Mouse (Mus musculus) regulatory T cell (primary cell): ENCODE data around the gene Atl2.

ENCODE experiments used
- in situ Hi-C: fragments of 300-600 bp; cut with MboI, MseI; formaldehyde crosslinking; loops from one replicate; pipeline ENCODE4 v1.15.1; 2025; ENCODE audit warnings: high pct_unique_total_duplicates

Atl2 gene

DNA sequence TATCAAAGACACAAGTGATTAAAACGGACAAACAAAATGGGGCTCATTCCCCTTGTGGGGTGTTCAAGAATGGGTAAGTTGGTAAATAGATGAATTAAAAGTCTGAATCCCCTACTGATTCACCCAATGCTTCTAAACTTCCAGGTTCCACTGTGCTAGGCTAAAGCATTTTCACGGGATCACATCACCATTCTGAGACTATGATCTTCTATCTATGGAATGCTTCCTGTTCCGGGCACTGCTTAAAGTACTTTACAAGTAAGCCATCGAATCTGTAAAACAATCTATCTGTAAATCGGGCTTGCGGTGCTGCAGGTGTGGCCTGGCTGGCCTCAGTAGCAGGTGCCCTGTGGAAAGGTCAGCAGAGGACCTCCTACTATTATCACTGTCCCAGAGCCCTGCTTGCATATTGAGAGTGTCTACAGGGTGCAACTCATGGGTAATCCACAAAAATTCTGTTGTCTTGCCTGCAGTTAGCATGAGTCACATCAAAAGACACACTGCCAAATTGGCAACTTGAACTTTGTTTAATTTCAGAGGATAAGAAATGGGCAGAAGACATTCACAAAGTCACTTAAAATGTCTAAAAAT lies 2.3 kb upstream of the Atl2 start:
- in situ Hi-C loops = loop anchor here (25.0 kb wide), 1 partner anchor 289 kb away; no protein-coding TSS in a partner anchor

DNA sequence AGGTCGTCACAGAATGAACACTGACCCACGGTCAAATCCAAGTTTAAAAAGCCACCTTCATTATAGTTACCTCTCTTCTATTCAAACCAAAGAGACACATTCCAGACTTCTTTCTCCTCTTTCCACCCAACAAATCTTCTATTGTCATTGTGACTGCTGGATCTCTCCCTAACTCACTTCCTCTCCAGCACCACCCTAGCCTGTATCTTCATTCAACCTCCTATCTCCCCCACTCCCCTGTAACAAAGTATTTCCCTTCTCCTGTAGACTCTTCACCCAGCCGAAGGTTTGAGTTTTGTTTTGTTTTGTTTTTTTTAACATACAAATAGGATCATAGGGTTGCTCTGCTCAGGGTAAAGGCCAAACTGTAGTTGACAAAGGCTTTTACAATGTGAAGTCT lies 1.7 kb upstream of the Atl2 start:
- in situ Hi-C loops = loop anchor here (25.0 kb wide), 1 partner anchor 290 kb away; no protein-coding TSS in a partner anchor

DNA sequence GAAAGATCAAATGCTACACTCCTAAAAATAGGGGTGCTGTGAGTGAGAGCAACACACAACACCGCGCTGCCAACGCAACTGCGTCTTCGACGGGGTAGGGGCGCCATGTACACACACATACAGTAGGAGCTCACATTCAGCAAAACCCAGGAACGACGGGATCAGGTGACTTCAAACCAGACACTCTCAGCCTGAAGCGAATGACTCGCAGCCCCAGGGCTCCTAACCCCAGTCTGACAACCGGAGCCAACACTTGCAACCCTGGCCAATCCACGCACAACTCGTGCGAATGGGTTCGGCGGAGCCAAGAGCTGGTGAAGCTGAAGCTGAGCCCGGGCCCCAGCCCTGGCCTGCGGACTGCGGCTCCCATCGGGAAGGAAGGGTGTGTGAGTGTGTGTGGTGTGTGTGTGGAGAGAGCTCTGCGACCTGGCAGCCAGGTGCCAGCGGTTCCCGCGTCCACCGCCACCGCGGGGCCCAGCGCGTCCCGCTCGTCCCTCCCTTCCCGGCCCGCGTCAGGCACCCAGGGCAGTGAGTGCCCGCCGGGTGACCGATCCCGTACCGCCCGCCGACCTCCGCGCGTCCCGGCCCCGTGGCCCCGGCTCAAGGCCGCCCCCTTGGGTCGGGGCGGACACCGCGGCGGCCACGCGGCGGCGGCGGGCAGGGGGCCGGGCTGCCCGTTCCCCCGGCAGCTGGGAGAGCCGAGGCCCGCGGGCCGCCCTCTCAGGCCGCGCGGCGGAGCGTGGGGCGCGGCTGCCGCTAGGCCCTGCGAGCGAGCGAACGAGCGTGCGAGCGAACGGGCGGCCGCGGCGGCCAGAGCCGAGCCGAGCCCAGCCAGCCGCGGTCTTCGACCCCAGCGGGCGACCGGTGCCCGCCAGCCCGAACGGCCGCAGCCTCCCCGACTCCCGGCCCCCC lies 696 bp downstream of the Atl2 start:
- in situ Hi-C loops = loop anchor here (25.0 kb wide), 1 partner anchor 292 kb away; no protein-coding TSS in a partner anchor

DNA sequence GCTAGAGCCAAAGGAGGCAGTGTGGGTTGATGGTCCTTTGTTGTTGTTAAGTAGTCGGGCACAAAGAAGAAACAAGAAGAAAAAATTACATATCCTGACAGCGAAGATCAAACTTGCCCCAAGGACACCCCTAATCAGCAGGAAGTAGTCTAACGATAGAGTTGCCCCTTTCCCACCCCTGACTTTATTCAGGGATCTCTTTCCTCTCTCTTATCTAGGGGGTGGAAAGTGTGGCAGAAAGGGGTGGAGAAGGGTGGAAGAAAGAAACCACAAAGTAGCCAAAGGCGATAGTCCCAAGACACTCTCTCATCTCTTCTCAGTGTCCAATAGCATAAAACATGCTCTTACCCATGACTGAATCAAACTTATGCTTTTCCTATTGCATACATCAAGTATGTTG lies 1.9 kb downstream of the Atl2 start:
- in situ Hi-C loops = loop anchor here (25.0 kb wide), 1 partner anchor 293 kb away; no protein-coding TSS in a partner anchor

DNA sequence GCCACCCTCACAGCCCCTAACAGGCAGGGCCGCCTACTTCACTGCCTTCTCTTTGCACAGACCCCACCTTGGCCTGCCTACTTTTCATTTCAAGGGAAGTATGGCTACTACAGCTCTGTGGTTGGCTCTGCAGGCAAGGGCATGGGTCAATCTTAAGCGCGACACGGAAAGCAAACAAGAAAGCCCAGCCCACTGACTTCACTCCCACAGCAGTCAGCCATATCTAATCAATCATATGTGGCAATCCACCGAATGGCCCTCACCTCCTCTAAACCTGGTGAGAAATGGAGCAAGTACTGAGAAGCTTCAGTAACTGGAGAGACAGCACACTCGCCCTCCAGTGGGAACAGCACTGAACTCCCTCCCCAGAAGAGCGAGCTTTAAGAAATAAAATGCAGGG lies 4.0 kb downstream of the Atl2 start:
- in situ Hi-C loops = loop anchor here (25.0 kb wide), 1 partner anchor 295 kb away; no protein-coding TSS in a partner anchor

DNA sequence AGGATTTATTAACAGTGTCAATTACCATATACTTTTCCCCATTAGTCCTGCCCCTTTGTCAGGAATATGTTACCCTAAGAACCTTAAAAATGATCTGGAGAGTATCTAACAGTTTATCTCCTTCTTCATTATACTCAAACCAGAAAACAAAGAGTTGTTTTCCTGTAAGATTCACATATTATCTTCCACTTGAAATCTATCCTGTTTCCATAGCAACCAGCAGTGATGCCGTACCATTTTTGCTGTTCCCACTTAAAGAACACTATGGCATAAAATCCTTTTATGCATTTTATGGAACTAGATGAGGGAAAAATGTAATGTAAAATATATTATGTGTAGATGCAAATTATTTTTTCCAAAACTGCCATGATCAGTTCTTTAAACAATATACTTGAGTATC lies 8.0 kb downstream of the Atl2 start:
- in situ Hi-C loops = loop anchor here (25.0 kb wide), 1 partner anchor 299 kb away; no protein-coding TSS in a partner anchor

DNA sequence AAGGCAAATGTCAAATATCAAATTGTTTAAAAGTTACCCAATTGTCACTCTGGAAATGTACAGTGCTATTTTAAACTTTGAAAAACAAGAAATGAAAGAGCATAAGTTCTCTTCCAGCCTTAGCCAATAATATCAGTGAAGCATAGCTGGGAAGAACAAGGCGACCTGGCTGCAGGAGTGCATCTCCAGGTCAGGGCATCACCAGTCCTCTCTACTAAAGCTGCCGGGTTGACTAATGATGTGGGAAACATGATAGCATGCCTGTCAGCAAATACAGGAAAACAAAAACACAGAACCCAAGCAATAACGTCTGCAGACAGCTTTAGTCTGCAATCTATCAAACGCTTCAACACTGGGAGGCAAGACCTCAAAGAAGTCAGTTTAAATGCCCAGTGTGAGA lies 12.7 kb downstream of the Atl2 start:
- in situ Hi-C loops = loop anchor here (25.0 kb wide), 1 partner anchor 304 kb away; no protein-coding TSS in a partner anchor

DNA sequence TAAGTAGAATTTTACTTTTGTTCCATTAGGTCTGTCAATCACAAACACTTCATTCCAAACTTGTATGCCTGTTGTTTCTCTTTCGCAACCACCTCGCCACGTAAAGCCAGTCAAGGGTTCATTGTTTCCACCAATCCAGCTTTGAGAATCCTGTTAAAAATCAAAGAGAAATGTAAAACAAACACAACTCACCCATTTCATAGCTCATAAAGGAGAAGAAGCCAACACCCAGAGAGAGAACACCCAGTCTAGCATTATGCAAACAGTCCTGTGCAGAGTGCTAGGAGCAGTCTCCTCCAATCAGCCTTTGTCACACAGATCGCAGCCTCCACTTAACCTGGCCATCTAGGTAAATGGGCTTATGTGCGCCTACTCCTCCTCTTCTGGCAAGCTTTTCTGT lies 30.9 kb downstream of the Atl2 start:
- in situ Hi-C loops = no loop called here

DNA sequence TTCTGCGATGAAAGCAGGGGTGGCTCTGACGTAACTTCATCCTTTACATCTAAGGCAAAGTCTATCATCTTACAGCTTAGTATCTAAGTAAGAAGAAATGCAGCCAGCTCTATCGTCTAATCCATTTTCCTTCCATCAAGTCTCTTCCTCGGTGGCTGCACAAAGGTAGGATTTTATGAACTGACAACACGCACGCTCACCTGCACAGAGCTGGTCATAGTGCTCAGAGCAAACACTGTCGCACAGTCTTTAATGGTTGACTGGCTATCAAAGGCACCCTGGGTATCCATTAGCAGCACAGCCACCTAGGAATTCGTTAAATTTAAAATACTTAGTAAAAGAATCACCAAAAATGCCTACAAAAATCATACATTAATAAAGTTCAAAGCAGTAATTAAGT lies 31.4 kb downstream of the Atl2 start:
- in situ Hi-C loops = no loop called here

DNA sequence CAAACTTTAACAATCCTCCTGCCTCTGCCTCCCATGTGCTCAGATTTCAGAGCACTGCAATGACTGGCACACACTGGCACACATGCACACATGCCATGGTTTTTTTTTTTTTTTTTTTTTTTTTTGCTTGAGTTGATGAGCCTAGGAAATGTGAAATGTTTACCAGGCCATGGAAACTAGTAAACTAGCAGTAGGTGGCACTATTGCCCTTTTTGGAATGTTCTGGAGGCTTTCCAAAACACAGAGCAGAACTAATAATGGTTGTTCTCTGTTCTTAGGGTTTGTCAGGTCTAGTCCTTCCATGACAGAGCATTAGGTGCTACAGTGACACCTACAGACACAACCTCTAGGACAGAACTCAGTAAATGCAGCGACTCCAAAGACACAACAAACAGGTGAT lies 33.9 kb downstream of the Atl2 start:
- in situ Hi-C loops = no loop called here

DNA sequence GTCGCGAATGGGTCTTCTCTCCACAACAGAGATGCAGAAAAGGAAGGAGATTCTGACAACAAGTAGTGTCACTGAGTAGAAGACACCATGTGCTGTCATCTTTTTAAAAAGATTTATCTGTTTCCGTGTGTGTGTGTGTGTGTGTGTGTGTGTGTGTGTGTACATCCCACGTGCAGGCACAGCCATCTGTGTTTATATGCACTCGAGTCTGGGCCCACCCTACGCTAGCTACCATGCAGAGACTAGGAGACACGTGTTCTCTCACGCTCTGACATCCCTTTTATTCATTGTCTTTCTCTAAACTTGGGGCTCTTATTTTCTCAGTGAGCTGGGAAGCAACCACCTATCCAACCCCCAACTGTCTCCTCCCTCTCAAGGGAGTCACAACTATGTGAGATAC lies 40.4 kb downstream of the Atl2 start:
- in situ Hi-C loops = no loop called here

DNA sequence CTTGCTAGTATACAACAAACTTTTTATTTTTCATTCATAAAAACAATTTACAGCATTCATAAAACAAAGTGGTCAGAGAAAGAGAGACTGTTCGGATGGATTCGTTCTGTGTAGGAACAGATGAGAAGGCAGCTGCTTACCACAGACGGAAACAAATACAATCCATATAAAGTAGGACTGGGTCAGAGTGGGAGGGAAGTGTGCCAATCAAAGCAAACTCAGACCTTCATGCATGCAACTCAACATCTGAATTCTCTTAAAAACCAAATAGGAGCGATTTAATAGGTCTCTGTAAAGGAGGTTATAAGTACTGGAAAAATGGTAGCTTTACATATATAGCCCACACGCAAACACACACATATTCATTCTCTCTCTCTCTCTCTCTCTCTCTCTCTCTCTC lies 47.5 kb downstream of the Atl2 start:
- in situ Hi-C loops = no loop called here

DNA sequence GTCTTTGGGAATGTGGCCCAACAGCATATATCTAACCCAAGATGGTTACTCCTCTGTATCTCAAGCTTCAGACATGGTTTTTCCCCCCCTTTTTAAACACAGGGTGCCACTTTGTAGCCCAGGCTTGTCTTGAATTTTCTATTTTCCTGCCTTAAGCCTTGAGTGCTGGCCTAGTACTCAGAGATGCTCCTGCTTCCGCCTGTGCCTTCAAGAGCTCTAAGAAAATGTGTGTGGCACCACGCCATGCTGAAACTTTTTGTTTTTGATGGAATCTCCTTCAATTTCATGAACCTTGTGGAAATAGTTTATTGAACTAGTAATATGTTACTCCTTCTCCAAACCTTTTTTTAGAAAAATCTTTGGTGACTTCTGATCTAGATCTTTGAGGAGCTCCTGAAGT lies 49.7 kb downstream of the Atl2 start:
- in situ Hi-C loops = no loop called here

DNA sequence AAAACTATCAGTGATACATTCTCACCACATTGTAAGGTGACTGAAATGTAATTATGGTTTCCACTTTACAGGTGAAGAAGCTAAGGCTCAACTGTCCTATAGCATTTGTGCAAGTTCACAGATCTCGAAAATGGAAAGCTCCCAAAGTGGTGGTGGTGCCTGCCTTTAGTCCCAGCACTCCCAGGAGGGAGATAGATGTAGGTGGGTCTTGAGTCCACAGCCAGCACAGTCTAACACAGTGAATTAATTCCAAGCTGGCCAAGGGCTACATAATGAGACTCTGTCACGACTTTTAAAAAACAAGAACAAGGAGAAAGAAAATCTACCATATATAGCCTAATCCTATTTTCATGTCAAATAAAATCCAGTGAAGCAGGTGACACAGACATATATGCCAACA lies 50.2 kb downstream of the Atl2 start:
- in situ Hi-C loops = no loop called here

DNA sequence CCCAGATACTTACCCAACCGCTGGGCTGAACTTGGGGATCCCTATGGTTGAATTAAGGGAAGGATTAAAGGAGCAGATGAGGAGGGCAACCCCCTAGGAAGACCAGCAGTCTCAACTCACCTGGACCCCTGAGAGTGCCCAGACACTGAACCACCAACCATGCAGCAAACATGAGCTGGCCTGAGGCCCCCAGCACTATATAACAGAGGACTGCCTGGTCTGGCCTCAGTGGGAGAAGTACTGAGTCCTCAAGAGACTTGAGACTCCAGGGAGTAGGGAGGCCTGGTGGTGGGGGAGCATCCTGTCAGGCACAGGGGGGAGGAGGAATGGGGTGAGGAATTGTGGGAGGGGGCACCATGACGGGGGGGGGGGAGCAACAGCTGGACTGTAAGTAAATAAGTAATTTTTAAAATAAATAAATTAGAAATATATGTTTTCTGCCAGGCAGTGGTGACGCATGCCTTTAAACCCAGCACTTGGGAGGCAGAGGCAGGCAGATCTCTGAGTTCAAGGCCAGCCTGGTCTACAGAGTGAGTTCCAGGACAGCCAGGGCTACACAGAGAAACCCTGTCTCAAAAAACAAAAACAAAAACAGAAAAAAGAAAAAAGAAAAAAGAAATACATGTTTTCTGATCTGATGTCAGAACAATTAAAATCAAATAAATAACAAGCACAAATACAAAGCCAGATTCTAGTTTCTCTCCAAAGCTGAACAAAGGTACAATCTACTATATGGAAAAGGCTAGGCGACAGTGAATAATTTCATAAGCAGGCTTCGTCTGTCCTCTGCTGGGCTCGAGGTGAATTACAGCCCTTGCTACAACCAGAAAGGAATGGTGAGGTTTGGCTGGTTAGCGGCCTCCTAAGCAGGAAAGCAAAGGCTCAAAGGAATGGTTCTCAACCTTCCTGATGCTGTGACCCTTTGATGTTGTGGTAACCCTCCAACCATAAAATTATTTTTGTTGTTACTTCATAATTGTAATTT lies 55.4 kb downstream of the Atl2 start:
- in situ Hi-C loops = no loop called here

DNA sequence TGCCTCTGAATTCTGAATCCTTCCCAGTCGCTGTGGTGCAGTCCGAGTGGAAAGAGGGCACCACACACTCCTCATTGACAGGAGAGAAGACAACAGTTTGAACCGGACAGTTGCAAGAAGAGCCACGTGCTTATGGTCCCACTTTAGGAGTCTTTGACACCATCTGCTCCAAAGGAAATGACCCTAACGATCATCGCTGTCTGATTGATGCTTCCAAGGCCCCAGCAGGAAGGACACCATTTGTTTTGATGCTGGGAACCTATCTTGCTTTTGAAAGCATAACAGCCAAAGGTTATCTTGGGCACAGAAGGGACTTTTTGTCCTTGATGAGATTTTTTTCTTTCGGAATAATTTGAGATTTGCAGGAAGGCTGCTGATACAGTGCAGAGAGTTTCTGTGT lies 58.9 kb downstream of the Atl2 start:
- in situ Hi-C loops = loop anchor here (5.0 to 10.0 kb wide), 2 partner anchors 112 to 175 kb away; no protein-coding TSS in a partner anchor

DNA sequence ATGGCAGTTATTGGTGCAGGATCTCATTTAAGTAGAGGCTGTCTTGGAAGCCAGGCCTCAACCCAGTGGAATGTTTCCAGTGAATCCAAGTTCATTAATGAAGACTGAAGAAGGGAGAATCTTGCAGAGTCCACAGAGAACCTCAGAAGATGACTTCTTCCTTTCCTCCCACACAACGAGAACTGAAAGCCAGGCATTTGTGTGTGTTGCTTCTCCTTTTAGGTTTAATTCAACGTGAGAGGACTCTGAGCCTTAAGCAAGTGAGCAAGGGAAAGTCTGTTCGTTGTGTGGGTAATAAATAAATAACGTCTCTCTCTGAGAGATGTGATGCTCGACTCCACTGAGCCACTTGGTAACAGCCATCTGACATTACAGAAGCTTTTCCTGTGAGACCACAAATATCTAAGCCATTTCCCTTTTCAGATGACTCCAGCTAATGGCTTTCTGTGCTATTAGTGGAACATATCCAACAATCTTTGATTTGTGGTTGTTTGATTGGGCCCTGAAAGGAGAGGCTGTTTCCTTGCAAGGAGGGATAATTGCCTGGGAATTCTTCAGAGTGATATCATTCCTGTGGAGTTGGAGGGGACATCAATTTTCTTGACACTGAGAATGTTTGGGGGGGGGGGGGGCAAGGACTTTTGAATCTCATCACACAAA lies 60.1 kb downstream of the Atl2 start:
- in situ Hi-C loops = loop anchor here (5.0 to 10.0 kb wide), 2 partner anchors 111 to 174 kb away; no protein-coding TSS in a partner anchor

DNA sequence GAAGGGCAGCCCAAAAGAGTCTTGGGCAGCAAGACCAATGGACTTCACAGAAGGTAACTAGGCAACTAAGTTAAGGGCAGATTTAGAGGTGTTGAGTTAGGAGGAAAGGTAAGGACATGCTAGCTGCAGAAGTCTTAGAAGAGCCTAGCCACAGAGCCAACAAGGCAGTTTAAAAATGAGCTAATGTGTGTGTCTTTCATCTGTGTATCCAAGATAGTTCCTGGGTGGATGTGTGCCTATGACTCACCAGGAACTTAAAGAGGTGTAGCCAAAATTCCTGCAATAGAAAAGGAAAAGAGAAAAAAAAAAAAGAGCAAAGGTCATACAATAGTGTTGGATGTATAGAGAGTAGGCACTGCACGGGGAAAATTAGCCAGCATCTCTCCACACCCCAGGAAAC lies 63.6 kb downstream of the Atl2 start:
- in situ Hi-C loops = loop anchor here (10.0 kb wide), 1 partner anchor 107 kb away; no protein-coding TSS in a partner anchor

DNA sequence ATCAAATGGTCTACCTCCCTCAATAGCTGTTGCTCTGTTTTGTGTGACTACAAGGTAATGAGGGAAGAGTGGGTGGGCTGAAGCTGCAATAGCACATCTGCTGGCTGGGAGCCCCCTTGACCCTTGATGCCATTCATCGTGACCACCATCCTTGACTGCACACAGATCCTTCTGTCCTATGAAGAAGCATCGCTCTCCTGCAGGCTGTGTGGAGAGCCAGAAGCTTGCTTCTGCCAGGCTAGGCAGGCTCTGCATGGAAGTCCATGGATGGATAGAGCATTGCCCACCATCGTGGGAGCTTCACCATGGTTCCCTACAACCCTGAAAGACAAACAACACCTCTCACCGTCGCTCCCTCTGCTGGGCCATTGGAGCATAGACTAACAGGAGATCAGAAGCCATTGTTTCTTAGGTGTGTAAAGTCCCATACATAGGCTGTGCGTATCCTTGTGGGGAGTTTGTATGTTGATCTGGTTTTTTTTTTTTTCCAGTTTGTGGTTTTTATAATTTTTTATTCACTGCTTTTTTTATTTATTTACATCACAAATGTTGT lies 69.4 kb downstream of the Atl2 start:
- in situ Hi-C loops = no loop called here

DNA sequence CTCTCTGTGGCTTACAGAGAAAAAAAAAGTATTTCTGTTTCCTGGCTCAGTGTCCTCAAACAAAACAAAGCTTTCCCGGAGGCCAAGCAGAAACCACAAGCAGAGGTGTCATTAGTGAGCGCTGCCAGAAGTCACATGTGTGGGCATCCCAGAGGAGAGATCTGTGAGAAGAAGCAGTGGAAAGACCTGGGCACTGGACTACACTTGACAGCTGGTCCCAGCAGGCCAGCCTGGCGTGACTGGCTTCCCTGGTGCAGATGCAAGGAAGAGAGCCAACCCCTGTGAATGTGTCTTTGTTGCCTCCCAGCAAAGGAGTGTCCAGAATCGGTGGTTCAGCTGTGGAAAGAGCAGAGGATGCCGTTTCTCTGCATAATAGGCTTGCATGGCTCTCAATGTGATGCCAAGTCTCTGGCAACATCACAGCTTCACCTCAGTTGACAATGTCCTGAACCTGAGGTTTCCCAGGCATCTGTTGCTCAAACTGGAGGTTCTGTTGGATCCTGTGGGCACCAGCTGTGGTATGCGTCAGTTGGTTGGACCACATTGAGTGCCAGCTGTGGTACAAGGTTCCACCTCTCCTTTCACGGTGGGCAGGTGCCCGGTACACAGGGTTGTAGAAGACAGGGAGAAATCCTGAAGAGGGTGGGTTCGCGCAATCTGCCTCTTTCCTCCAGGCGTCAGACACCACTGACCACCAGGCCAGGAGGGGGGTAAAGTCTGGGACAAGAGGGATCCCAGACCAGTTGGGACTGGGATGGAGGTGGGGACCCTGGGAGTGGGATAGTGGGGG lies 70.5 kb downstream of the Atl2 start:
- in situ Hi-C loops = no loop called here
